8 mouse cellular contexts compared by ENCODE assay signal in genomic region chr7:79194560-79195413, GRCm38 (mm10). TPM values are rescaled to one million over a fixed set of nuclear protein-coding genes. Genes with fewer than 3 reads are reported as not detected.
DNase-seq lines count a peak whose midpoint lies in the region; ATAC-seq and TF ChIP-seq lines count a peak whose summit lies in the region.

No protein-coding gene starts in this region.

- no peak overlapping the region for H3K9ac ChIP-seq in midbrain, embryonic 13.5 days (replicated peaks)
- H3K9ac ChIP-seq in midbrain, embryonic 11.5 days (ENCODE audit: low read length), result no peak overlapping the region
- 0 out of 2 replicates have a peak overlapping the region, but pooled peaks have one; percentile 3 for H3K9ac ChIP-seq in neural tube, embryonic 13.5 days

- H3K36me3 ChIP-seq in midbrain, embryonic 13.5 days, result no peaks in the 10 kb centered on the region
- H3K36me3 ChIP-seq in midbrain, embryonic 11.5 days (ENCODE audit: control insufficient read depth, insufficient read depth, low read length), result no peaks in the 10 kb centered on the region
- H3K36me3 ChIP-seq in neural tube, embryonic 13.5 days, result no peaks in the 10 kb centered on the region

- peaks cover 24% of the 10 kb centered on the region for H3K4me1 ChIP-seq in midbrain, embryonic 13.5 days (replicated peaks)
- no peaks in the 10 kb centered on the region for H3K4me1 ChIP-seq in midbrain, embryonic 11.5 days (ENCODE audit: control insufficient read depth, insufficient read depth, low read length)
- H3K4me1 ChIP-seq in neural tube, embryonic 13.5 days (replicated peaks), result peaks cover 18% of the 10 kb centered on the region

- H3K27ac ChIP-seq in midbrain, embryonic 13.5 days, result peak overlapping the region; percentile 52
- H3K27ac ChIP-seq in midbrain, embryonic 11.5 days (ENCODE audit: low read depth, low read length), result no peak overlapping the region
- H3K27ac ChIP-seq in layer of hippocampus, adult 2 months, result peak overlapping the region; percentile 94
- H3K27ac ChIP-seq in neural tube, embryonic 13.5 days (replicated peaks), result peak overlapping the region; percentile 49

- TF ChIP-seq CTCF in layer of hippocampus, adult 2 months (conservative IDR thresholded peaks at IDR 0.05), result no peak

- H3K4me3 ChIP-seq in midbrain, embryonic 13.5 days (replicated peaks), result no peak overlapping the region
- no peak overlapping the region for H3K4me3 ChIP-seq in midbrain, embryonic 11.5 days (ENCODE audit: low read depth, low read length)
- H3K4me3 ChIP-seq in layer of hippocampus, adult 2 months, result peak overlapping the region; percentile 21; the same call in 1 of the 2 replicates
- H3K4me3 ChIP-seq in neural tube, embryonic 13.5 days, result no peak overlapping the region

- H3K9me3 ChIP-seq in midbrain, embryonic 13.5 days, result no peaks in the 10 kb centered on the region
- no peaks in the 10 kb centered on the region for H3K9me3 ChIP-seq in midbrain, embryonic 11.5 days (ENCODE audit: control insufficient read depth, low read length)
- no peaks in the 10 kb centered on the region for H3K9me3 ChIP-seq in neural tube, embryonic 13.5 days

- no peaks in the 10 kb centered on the region for H3K27me3 ChIP-seq in midbrain, embryonic 13.5 days
- H3K27me3 ChIP-seq in midbrain, embryonic 11.5 days (ENCODE audit: control insufficient read depth, insufficient read depth, low read length), result no peaks in the 10 kb centered on the region
- no peaks in the 10 kb centered on the region for H3K27me3 ChIP-seq in neural tube, embryonic 13.5 days

- no peak overlapping the region for H3K4me2 ChIP-seq in midbrain, embryonic 13.5 days (replicated peaks)
- H3K4me2 ChIP-seq in midbrain, embryonic 11.5 days, result no peak overlapping the region
- no peak overlapping the region for H3K4me2 ChIP-seq in neural tube, embryonic 13.5 days

- ATAC-seq in midbrain, embryonic 13.5 days, result peak; percentile 85
- ATAC-seq in midbrain, embryonic 11.5 days (ENCODE audit: low FRiP score), result no peak
- ATAC-seq in neural tube, embryonic 13.5 days (ENCODE audit: low read depth), result peak; percentile 83
- ATAC-seq in inflammation-experienced regulatory T-cells, adult 6 months, result no peak

- WGBS in midbrain, embryonic 13.5 days, result 71% methylated on average over 16 of the region's 16 CpGs
- WGBS in midbrain, embryonic 11.5 days, result 88% methylated on average over 16 of the region's 16 CpGs
- 59% methylated on average over 16 of the region's 16 CpGs for WGBS in neural tube, embryonic 13.5 days

- DNase-seq in midbrain, embryonic 11.5 days (ENCODE audit: low spot score, missing footprints), result no peak
- DNase-seq in cerebellum, postnatal 25 days, result peak; percentile 74 to 77
- DNase-seq in layer of hippocampus, adult 2 months (ENCODE audit: low spot score in 2 of 2), result peak; percentile 64 to 85
- no peak for DNase-seq in urinary bladder, postnatal 10 days (ENCODE audit: low spot score)
- DNase-seq in kidney, adult 11 months, result no peak

RNA-seq across cellular contexts. Expression of gene Mfge8, which starts 45.9 kb away (rescaled TPM):
- 46.4 and 50.7 TPM in 2 replicates for polyA plus RNA-seq in midbrain, embryonic 13.5 days (2015; fragmentation: Nextera tagmentation; extraction: Ambion mirVana)
- polyA plus RNA-seq in midbrain, embryonic 11.5 days (2014; fragmentation: Nextera tagmentation; extraction: Ambion mirVana), result 70.6 and 76.9 TPM in 2 replicates
- 100 to 1,000 TPM; 170 TPM for total RNA-seq in layer of hippocampus, adult 2 months (2021)
- 59.3 and 61.1 TPM in 2 replicates for polyA plus RNA-seq in neural tube, embryonic 13.5 days (2015; fragmentation: Nextera tagmentation; extraction: Ambion mirVana)
- polyA plus RNA-seq in inflammation-experienced regulatory T-cells, adult 6 months (2017; shearing (Covaris generic)), result 10 to 100 TPM; 16.7 to 18.5 (median 18.4) TPM

Comparison
In these comparisons a context has a peak if more than half of its experiments do, and no peak if none do; other contexts are left out.
1. ATAC-seq: peak in midbrain, embryonic 13.5 days (single experiment) and neural tube, embryonic 13.5 days (single experiment); none in midbrain, embryonic 11.5 days (single experiment) and inflammation-experienced regulatory T-cells, adult 6 months (single experiment).
2. DNase-seq: peak in cerebellum, postnatal 25 days (2 of 2) and layer of hippocampus, adult 2 months (2 of 2); none in midbrain, embryonic 11.5 days (single experiment), urinary bladder, postnatal 10 days (single experiment) and kidney, adult 11 months (single experiment).